Mouse (Mus musculus) cerebellum, postnatal 14 days (tissue): ENCODE results near the gene Nol4l.
"Not testable (repeated sequence)": the region's sequence is repeated elsewhere in the genome, so short reads cannot be mapped to it uniquely, and the experiment has no call there.

Source experiments
- DNase-seq, 2 experiments: peaks; one replicate each; pipeline ENCODE4 v3.0.0; 2021; ENCODE audit warnings: mixed read lengths in 2 of 2

Gene Nol4l

GRCm38 (mm10) chr2:153510136-153510535 is 19.6 kb downstream of the Nol4l start:
- peak; percentile 74 to 81 for DNase-seq

DNA sequence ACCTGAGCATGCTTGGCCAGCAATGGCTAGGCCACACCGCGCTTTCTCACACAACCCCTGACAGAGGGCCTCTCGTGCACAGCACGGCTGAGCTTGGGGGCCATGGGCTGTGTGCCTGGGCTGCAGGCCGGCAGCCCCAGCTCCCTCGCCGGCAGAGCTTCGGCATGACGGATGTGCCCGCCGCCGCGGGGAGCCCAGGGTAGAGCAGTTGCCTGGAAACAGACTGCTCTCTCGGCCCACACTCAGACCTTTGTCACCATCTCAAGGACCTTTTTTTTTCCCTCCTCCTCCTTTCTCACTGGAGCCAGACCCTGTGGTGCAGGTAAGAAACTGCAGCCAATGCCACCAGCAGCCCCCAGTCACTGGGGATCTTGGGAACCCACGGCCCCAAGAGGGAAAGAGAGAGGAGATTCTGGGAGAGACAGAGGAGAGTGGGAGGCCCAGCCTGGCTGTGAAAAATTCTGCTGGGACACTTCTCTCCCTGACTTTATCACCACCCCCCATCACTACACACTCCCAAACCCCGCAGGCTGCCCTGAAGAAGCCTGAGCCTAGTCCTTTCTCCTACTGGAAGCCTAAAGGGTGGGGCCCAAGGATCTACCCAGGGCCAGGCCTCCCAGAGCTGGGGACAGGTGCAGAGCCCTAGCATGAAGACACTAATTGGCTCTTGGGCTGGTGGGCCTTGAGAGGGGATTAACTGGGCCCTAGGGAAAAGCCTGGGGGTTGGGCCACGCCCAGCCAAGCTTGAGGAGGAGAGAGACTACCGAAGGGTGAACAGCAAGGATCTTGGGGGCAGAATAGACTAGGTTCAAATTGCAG is 20.4 kb downstream of the Nol4l start:
- DNase-seq, result peak; percentile 82 to 83

DNA sequence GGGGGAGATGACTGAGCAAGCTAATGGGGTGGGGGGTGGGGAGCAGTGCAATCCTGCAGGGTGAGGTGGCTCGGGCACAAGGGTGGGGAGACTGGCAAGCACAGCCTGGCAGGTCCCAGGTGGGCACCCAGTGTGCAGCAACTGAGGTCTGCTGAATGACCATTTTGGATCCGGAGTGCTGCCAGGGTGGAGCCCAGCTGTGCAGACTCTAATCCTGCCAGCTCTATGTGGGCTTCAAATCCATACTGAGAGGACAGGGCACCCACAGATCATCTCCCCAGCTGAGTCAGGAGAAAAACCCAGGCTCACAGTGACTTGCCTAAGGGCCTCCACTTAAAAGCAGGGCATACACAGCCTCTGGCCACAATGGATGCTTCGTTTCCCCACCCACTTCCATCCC is 21.4 kb downstream of the Nol4l start:
- peak in 1 of 2 experiments; percentile 41 for DNase-seq

DNA sequence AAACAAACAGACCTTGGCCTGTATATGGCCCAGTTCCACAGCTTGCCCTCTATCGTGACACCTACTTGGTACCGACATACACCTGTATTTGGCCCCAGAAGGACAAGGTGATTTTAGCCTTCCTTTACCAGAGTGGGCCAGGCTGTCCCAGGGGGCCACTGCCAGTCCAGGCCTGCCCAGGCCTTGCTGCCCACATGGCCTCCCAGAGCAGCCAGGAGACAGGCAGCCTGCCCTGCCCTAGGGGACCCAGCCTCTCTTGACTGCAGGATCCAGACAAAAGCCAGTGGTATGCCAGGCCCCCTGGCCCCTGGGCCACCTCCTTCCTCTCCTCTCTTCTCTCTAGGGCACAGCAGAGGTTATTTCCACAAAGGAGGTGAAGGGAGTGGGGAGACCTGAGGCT is 21.8 kb downstream of the Nol4l start:
- peak in 1 of 2 experiments; percentile 26 for DNase-seq

DNA sequence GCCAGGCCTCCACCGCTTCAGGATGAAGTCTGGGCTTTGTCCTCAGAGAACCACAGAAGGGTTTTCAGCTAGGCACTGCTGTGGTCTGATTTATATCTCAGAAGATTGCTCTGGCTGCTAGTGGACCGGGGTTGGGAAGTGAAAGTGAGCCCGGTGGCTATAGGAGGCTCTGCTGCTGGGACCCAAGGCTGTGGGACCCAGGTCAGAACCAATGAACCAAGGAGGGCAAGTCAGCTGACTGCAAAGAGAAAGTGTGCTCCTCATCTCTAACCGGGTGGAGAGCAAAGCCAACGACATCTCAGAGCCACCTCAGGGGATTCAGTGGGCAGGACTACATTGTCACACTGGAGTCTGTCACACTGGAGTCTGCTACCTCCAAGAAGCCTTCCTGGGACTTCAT is 23.4 kb downstream of the Nol4l start:
- no peak for DNase-seq

- peak in 1 of 2 experiments; percentile 63 for DNase-seq
These were observed 30.6 kb downstream of the Nol4l start for GRCm38 (mm10) chr2:153499154-153499553.

DNA sequence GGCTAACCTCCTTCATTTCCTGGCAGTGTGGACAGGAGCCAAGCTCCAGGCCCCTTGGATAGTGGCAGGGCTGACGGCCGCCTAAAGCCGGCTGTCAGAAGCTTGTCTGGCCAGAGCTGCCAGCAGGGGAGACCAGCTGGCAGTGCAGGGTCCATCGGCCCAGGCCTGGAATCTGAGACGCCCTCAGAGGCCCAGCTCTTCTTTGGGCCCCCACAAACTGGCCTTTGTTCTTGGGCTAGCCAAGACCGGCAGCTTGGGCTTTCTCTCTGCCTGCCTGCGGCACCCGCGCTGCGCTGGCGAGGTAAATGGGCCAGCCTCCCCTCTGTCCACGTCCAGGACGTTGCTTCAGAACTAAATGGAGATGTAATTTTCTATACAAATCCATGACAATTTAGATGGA is 32.9 kb downstream of the Nol4l start:
- peak; percentile 86 to 87 for DNase-seq

DNA sequence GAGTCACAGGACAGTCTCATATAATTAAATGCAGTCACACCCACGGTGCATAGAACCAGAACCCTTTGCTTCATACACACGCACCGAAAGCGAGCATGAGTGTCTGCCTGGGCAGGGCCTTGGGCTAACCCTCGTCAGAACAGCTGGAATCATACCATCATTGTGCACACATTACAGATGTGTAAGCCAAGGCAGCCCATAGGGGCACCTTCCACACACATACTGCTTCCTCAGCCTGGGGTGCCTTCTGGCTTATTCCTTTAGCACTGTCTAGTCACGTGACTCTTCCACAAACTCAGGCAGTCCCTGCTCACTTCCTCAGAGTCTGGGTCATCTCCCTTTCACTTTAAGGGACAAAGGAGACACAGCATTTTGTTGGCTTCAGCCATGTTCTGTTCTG is 33.5 kb downstream of the Nol4l start:
- peak in 1 of 2 experiments; percentile 18 for DNase-seq

DNA sequence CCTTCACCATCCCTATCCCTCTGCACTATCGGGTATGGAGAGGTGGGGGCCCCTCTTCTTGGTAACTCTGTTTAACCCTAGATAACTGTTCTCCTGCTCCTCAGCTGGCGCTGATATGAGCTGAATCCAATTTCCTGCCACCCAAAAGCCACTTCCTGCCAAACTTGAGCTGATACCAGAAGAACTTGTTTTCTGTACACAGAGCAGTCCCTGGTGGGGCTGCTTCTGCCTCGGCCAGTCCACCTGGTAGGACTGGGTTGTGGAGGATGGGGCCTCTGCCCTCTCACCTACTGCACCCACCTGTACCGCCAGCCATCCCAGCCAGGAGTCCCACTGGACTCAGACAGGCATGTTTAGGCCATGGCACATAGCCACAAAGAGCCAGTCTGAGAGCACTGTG is 34.0 kb downstream of the Nol4l start:
- peak in 1 of 2 experiments; percentile 39 for DNase-seq

- not testable (repeated sequence) for DNase-seq
These were observed 34.4 kb downstream of the Nol4l start for GRCm38 (mm10) chr2:153495391-153495790.

- DNase-seq, result peak; percentile 75
These were observed 35.4 kb downstream of the Nol4l start for GRCm38 (mm10) chr2:153494293-153494811.

- DNase-seq, result peak in 1 of 2 experiments; percentile 67
These were observed 35.9 kb downstream of the Nol4l start for GRCm38 (mm10) chr2:153493781-153494292.

- no peak for DNase-seq
These were observed 36.4 kb downstream of the Nol4l start for GRCm38 (mm10) chr2:153493393-153493731.

DNA sequence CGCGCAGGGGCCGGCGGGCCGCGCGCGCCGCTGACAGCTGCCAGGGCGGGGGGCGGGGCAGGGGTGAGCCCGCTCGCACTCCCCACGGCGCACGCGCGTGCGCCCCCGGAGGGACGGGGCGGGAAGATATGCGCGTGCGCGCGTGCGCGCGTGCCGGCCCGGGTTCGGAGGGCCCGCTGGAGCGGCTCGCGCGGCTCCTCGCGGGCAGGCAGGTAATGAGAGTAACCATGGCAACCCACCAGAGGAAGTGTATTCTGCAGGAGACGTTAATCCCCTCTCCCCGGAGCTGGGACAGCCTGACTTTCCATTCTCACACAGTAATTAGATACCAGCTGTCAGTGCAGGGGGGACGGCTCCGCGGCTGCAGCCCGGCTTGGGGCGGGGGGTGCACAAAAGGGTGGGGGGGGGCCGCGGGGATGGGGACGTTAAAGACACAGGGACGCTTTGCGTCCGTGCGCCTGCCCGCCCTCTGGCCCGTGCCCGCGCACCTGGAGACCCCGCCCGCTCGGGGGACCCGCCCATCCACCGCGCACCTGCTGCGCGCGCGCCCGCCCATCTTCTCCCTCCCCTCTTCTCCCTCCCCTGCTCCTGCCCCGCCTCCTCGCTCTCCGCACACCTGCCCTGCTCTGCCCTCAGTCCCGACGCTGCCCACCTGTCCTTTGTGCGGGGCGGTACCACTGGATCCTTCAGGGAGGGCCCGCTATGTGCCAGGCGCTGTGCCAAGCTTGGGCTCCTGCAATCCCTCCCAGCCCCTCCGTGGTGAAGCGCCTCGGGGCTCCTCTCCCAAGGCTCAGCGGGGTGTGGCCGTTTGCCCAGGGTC is 37.0 kb downstream of the Nol4l start, which contains the start of gene 4930404H24Rik:
4930404H24Rik (plus strand) TSS at position 218 of the 820 bp plus-strand sequence.
- peak; percentile 91 to 94 for DNase-seq

DNA sequence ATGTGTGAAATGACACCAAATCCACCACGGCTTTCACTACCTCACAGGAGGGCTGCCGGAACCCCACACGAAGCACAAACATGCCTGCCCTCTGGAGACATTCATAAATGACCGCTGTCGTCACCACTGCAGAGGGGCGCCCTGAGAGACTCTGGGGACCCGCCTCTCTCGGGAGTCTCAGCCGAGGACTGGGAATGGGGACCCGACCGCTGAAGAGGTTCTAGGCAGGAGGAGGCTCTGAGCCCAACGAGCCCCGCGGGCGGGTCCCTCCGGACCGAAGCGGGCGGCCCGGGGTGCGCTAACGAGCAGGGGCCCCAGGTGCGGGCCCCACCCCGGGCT is 37.6 kb downstream of the Nol4l start:
- DNase-seq, result peak in 1 of 2 experiments; percentile 70

DNA sequence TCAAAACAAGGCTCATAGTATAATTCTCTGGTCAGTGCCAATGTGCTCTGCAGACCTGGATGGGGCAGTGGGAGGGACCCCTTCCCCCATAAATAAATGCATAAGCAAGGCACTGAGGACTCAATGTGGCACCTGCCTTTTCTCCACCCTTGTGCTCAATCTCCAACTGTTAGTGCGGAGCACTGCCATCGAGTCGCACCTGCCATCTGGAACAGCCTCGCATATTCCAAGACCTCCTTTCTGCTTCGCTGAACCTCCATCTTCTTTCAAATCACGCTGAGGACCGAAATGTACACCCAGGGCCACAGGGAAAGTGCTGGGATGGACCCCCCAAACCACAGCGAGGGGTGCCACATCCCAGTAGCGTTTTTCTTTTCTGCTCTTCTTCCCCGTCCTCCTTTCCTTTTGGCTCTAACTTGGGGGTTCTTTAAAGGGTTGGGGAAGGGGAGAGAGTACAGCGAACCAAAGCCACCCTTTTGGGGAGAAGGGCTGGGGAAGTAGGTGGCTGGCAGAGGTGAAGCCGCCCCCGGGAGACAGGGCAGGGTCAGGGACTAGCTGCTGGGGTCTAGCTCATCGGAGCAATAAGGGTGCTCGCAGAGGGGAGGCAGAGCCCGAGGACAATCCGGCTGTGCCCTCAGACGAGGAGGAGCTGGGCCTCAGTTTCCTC is 38.1 kb downstream of the Nol4l start:
- DNase-seq, result peak; percentile 84 to 92

DNA sequence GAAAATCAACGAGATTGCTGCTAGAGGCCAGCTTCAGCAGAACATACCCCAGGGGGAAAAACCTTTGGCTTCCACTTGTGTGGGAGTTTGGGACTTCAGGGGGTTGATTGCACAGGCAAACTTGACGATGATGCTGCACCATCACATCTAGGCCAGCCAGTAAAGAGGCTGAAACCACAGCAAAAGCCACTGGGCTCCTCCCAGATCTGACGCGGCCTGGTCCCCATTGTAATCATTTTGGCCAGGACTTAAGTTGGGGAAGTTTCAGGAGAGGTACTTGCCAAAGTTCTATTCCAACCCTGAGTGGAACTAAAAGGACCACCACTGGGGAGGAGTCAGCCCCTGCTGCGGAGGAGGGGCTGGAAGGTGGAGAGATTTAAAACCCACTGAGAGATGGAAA is 38.8 kb downstream of the Nol4l start:
- DNase-seq, result peak; percentile 44 to 60

DNA sequence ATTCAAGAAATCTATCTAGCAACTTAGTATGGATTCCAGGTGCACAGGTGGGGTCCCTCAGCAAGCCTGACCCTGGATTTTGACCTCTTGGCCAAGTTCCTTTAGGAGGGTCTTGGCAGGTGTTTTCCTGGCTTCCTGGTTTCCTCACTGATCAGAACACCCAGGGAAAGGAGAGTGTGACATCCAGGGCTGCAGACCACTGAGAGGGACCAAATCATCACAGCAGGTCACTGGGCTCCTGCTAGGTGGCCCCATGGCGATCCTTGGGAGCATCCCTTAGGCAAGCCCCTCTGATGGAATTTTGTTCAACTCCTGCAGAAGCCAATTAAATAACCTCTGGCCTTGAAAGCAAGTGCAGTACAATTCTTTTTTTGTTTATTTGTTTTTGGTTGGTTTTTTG is 39.7 kb downstream of the Nol4l start:
- DNase-seq, result no peak

DNA sequence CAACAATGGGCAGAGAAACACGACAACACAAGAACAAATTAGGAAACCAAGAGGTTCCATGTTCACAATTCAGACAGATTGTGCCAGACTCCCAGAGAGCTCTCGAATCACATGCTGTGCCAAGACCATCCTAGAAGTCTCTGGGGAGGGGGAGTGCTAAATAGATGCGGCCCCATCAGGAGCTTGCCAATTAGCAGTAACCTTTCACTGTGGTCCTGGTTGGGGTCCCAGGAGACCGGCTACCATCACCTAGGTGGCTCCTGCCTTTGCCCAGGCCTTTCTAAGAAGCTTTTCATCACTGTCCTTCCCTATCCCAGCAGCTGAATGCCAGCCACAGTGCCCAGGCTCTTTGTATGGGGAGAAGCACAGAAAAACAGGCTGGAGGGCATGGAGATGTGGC is 45.7 kb downstream of the Nol4l start:
- no peak for DNase-seq

DNA sequence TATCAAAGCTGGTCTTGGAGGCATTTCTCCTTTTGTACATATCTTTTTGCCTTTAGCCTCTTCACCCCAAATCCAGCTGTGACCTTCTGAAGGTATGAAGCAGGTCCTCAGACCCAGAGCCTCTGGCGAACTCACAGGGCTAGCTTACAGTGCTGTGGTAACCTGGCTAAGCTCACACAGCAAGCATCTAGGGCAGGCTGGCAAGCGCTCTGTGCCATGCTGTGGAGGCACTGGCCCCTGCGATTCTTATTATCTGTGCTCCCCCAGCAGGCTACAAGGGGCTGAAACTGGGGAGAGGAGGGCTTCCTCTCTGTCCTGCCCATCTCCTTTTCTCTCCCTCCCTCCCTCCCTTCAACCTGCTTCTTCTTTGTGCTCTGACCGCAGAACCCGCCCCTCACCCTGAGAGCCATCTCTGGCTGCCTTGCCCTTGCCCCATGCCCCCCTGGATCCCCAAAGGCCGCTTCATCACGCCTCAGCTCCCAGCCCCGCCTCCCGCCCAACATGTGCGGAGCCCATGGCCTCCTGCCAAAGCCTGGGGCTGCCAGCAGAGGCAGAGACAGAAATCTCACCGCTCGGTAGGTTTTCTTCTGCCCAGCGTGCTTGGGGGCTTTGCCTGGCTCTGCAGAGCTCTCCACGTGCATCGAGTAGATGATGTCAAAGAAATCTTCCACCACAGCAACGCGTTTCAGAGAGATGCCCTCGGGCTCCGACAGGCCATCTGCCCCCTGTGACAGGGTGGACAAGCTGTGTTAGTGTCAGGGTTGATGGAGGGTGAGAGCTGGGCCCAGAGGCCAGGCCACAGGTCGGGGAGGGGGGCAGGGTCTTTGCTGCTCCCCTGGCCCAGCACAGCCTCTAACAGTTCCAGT is 46.4 kb downstream of the Nol4l start:
- DNase-seq, result peak; percentile 85 to 88

DNA sequence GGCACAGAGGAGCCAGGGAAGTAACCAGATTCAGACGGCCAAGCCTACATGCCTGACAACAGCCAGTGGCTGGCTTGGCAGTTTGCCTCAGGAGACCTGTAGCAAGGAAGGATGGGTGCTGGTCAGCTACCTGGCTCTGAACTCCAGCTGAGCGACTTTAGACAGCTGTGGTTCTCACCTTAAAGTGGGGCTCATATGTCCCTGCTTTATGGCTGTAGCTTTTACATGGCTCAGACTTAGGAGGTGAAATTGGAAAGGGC is 48.0 kb downstream of the Nol4l start:
- peak in 1 of 2 experiments; percentile 59 for DNase-seq
